Mouse (Mus musculus): ENCODE results near the gene Med12l. TPM values are rescaled to one million over a fixed set of nuclear protein-coding genes. Genes with fewer than 3 reads are reported as not detected.
"Not testable (repeated sequence)": the region's sequence is repeated elsewhere in the genome, so short reads cannot be mapped to it uniquely, and the experiment has no call there.

The Med12l gene
- total RNA-seq, 4 experiments from 2014 or later = 6.1 to 9.3 (median 6.6) TPM

- no peak for DNase-seq (ENCODE audit: low spot score)
These were observed 134.0 kb downstream of the Med12l start for GRCm38 (mm10) chr3:59139651-59140051.

- no peak for DNase-seq (ENCODE audit: low spot score)
These were observed 134.5 kb downstream of the Med12l start for GRCm38 (mm10) chr3:59140115-59140514.

GRCm38 (mm10) chr3:59140941-59141340 is 135.3 kb downstream of the Med12l start:
- not testable (repeated sequence) for DNase-seq (ENCODE audit: low spot score)

GRCm38 (mm10) chr3:59141507-59142305 is 136.1 kb downstream of the Med12l start:
- DNase-seq (ENCODE audit: low spot score) = no peak

- no peak for DNase-seq (ENCODE audit: low spot score)
These were observed 139.6 kb downstream of the Med12l start for GRCm38 (mm10) chr3:59145194-59145593.

GRCm38 (mm10) chr3:59149646-59150045 is 144.0 kb downstream of the Med12l start:
- DNase-seq (ENCODE audit: low spot score) = no peak

- DNase-seq (ENCODE audit: low spot score) = no peak
These were observed 145.0 kb downstream of the Med12l start for GRCm38 (mm10) chr3:59150624-59151023.

GRCm38 (mm10) chr3:59153424-59153823 is 147.8 kb downstream of the Med12l start, which contains the start of gene P2ry14:
TSS of gene P2ry14 (minus strand) at chr3:59153618.
- no peak for DNase-seq (ENCODE audit: low spot score)

GRCm38 (mm10) chr3:59154888-59155287 is 149.3 kb downstream of the Med12l start:
- DNase-seq (ENCODE audit: low spot score) = no peak

GRCm38 (mm10) chr3:59155404-59155803 is 149.8 kb downstream of the Med12l start:
- DNase-seq (ENCODE audit: low spot score) = no peak

- no peak for DNase-seq (ENCODE audit: low spot score)
These were observed 151.4 kb downstream of the Med12l start for GRCm38 (mm10) chr3:59157048-59157447.

- DNase-seq (ENCODE audit: low spot score) = no peak
These were observed 154.8 kb downstream of the Med12l start for GRCm38 (mm10) chr3:59160465-59160864.

GRCm38 (mm10) chr3:59167417-59168054 is 161.9 kb downstream of the Med12l start:
- DNase-seq (ENCODE audit: low spot score) = no peak

GRCm38 (mm10) chr3:59168476-59168875 is 162.9 kb downstream of the Med12l start:
- DNase-seq (ENCODE audit: low spot score) = no peak

GRCm38 (mm10) chr3:59169215-59169614 is 163.6 kb downstream of the Med12l start:
- DNase-seq (ENCODE audit: low spot score) = no peak

GRCm38 (mm10) chr3:59169921-59170627 is 164.4 kb downstream of the Med12l start:
- DNase-seq (ENCODE audit: low spot score) = no peak

GRCm38 (mm10) chr3:59174426-59175154 is 169.0 kb downstream of the Med12l start:
- no peak for DNase-seq (ENCODE audit: low spot score)

- DNase-seq (ENCODE audit: low spot score) = peak; percentile 42
These were observed 169.6 kb downstream of the Med12l start for GRCm38 (mm10) chr3:59175234-59175633.

- DNase-seq (ENCODE audit: low spot score) = no peak
These were observed 171.2 kb downstream of the Med12l start for GRCm38 (mm10) chr3:59176871-59177270.

GRCm38 (mm10) chr3:59181134-59181533 is 175.5 kb downstream of the Med12l start:
- no peak for DNase-seq (ENCODE audit: low spot score)

- no peak for DNase-seq (ENCODE audit: low spot score)
These were observed 176.5 kb downstream of the Med12l start for GRCm38 (mm10) chr3:59182129-59182528.

GRCm38 (mm10) chr3:59185662-59186061 is 180.0 kb downstream of the Med12l start:
- DNase-seq (ENCODE audit: low spot score) = no peak

Data from heart, adult 8-10 months (tissue).